Mouse (Mus musculus) heart, embryonic 15.5 days (tissue): ENCODE results near the gene Cdiptos. TPM values are rescaled to one million over a fixed set of nuclear protein-coding genes. Genes with fewer than 3 reads are reported as not detected.

Experiments used
- ATAC-seq: fragments of 200-750 bp; cut with Nextera tagmentation; replicated peaks from 2 replicates; pipeline ENCODE4 v1.8.0; 2017; ENCODE audit warnings: low read depth, moderate TSS enrichment; ENCODE audit not compliant: insufficient number of reproducible peaks, insufficient read depth, low FRiP score
- H3K27ac ChIP-seq: fragments of 300-500 bp; sonication (generic); 2 replicates; pipeline ENCODE4 v1.5.1; 2015; ENCODE audit warnings: mild to moderate bottlenecking, inconsistent platforms
- H3K27me3 ChIP-seq: fragments of 300-500 bp; sonication (generic); 2 replicates; pipeline ENCODE4 v1.6.1; 2015; ENCODE audit warnings: inconsistent platforms
- H3K36me3 ChIP-seq: fragments of 300-500 bp; sonication (generic); 2 replicates; pipeline ENCODE4 v1.6.1; 2015; ENCODE audit warnings: mild to moderate bottlenecking, inconsistent platforms
- H3K4me1 ChIP-seq: fragments of 300-500 bp; sonication (generic); replicated peaks from 2 replicates; pipeline ENCODE4 v1.6.1; 2015; ENCODE audit warnings: inconsistent platforms
- H3K4me2 ChIP-seq: fragments of 300-500 bp; sonication (generic); 2 replicates; pipeline ENCODE4 v1.6.1; 2015; ENCODE audit warnings: inconsistent platforms, mild to moderate bottlenecking, moderate library complexity
- H3K4me3 ChIP-seq: fragments of 300-500 bp; sonication (generic); 2 replicates; pipeline ENCODE4 v1.5.1; 2015; ENCODE audit warnings: mild to moderate bottlenecking, inconsistent platforms
- H3K9ac ChIP-seq: fragments of 300-500 bp; sonication (generic); 2 replicates; pipeline ENCODE4 v1.6.1; 2015; ENCODE audit warnings: mild to moderate bottlenecking, inconsistent platforms
- H3K9me3 ChIP-seq: fragments of 300-500 bp; sonication (generic); replicated peaks from 2 replicates; pipeline ENCODE4 v1.6.1; 2016; ENCODE audit warnings: inconsistent platforms
- WGBS: fragments of 180-500 bp; shearing (Covaris S2); methylation state at CpG from one replicate; pipeline ENCODE4 v1.1.7; 2015; ENCODE audit warnings: mixed read lengths; 5-methylcytosine and 5-hydroxymethylcytosine counted together
- polyA plus RNA-seq: library from polyadenylated mRNA; unstranded; fragments of >200 nt; fragmentation: Nextera tagmentation; extraction: Ambion mirVana; gene quantifications from 2 replicates; pipeline ENCODE4 v1.2.1, GENCODE M21; 2015

Cdiptos gene
- polyA plus RNA-seq, 1 experiment from 2014 or later = 1.6 TPM

GRCm38 (mm10) chr7:127012374-127012773, 36.5 kb upstream of the Cdiptos start:
- WGBS = 69% methylated on average over 6 of the region's 6 CpGs
- no peak overlapping the region for H3K27ac ChIP-seq

DNA sequence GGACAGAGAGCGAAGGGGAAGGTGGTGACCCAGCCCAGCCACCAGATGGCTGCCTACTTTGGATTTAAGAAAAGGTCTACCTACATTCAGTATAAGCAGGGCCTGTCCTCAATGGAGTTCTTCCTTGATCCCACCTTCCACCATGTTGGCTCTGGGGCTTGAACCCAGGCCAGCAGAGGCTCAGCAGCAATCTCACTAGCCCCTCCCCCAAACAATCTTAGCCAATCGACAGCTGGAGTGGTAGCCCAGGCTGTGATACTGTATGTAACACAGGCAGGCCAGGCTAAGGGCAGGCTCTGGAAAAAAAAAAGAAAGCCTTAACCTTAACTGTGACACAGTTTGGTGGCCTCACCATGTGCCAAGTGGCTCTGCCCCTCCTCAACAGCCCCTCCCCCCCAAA, 35.8 kb upstream of the Cdiptos start:
- 73% methylated on average over 2 of the region's 2 CpGs for WGBS
- ATAC-seq = no peak
- H3K4me1 ChIP-seq = peaks cover 42% of the 10 kb centered on the region
- H3K27me3 ChIP-seq = no peaks in the 10 kb centered on the region
- H3K27ac ChIP-seq = no peak overlapping the region
- no peak overlapping the region for H3K9ac ChIP-seq
- H3K4me3 ChIP-seq = no peak overlapping the region
- H3K36me3 ChIP-seq = peaks cover 11% of the 10 kb centered on the region; the same call in 1 of the 2 replicates
- H3K4me2 ChIP-seq = no peak overlapping the region
- no peaks in the 10 kb centered on the region for H3K9me3 ChIP-seq

More at GRCm38 (mm10) chr7:127012374-127012773, 36.5 kb upstream of the Cdiptos start:
- Histone ChIP-seq H3K27me3 (no peaks in the 10 kb centered on the region), H3K36me3 (peaks cover 11% of the 10 kb centered on the region; the same call in 1 of the 2 replicates), H3K9ac (no peak overlapping the region), H3K4me3 (no peak overlapping the region), H3K9me3 (no peaks in the 10 kb centered on the region), H3K4me2 (no peak overlapping the region), H3K4me1 (peaks cover 42% of the 10 kb centered on the region)
- no peak for ATAC-seq

DNA sequence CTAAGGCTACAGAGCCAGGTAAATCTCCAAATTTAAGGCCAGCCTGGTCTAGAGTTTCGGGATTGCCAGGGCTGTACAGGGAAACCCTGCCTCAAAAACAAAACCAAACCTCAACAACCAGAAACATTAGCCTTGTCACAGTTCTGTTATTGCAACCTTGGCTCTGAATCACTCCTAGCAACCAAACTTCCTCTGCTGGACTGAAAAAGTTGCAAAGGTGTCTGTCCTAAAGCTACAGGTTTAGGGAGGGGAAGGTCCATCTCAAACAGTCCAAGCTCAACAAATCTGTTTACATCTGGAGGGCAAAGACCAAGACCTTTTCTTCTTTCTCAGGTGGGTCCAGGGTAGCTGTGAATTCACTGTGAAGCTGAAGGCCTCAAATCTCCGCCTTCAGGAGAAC, 35.2 kb upstream of the Cdiptos start:
- H3K9ac ChIP-seq = no peak overlapping the region
- H3K4me1 ChIP-seq = peaks cover 44% of the 10 kb centered on the region
- no peak for ATAC-seq
- H3K9me3 ChIP-seq = no peaks in the 10 kb centered on the region
- H3K4me3 ChIP-seq = no peak overlapping the region
- 85% methylated on average over 2 of the region's 2 CpGs for WGBS
- no peaks in the 10 kb centered on the region for H3K27me3 ChIP-seq
- no peak overlapping the region for H3K4me2 ChIP-seq
- peaks cover 11% of the 10 kb centered on the region; the same call in 1 of the 2 replicates for H3K36me3 ChIP-seq
- H3K27ac ChIP-seq = no peak overlapping the region

DNA sequence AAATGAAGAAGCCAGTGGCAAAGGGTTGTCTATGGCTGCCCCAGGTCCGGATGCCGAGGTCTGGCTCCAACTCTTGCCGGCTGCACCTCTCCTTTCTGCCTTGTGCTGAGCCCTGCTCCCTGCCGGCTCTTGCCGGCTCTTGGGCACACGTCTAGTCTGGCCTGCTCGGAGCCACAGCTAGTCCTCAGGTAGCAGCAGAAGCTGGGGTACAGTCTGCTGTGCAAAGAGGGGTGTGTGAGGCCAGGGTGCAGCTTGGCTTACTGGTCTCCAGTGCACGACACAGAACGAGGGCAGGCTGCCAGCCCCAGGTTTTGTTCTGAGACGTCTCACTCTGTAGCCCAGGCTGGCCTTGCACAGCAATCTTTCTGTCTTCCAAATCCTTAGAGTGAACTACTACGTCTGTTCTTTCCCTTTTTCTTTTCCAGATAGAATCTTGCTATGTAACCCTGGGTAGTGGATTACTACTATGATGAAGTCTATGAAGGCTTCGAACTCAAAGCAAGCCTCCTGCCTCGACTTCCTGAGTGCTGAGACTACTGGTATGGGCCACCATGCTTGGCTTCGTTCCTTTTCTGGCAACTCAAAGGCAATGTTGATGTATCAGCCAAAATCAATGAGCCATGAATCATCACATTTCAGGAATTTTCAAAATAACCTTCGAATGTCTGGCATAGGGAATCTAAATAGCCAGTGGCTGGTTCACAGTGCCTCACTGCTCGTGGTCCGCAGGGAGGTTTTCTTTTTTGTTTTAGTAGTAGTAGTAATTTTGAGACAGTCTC, 33.6 kb upstream of the Cdiptos start:
- H3K4me1 ChIP-seq = peaks cover 31% of the 10 kb centered on the region
- H3K4me2 ChIP-seq = no peak overlapping the region
- H3K9ac ChIP-seq = no peak overlapping the region
- H3K36me3 ChIP-seq = peaks cover 7% of the 10 kb centered on the region; the same call in 1 of the 2 replicates
- WGBS = 77% methylated on average over 17 of the region's 17 CpGs
- no peaks in the 10 kb centered on the region for H3K27me3 ChIP-seq
- H3K27ac ChIP-seq = peak overlapping the region; percentile 18; the same call in 1 of the 2 replicates
- ATAC-seq = no peak
- no peaks in the 10 kb centered on the region for H3K9me3 ChIP-seq
- H3K4me3 ChIP-seq = no peak overlapping the region

GRCm38 (mm10) chr7:127008239-127009019, 32.5 kb upstream of the Cdiptos start:
- H3K4me3 ChIP-seq = no peak overlapping the region
- peaks cover 22% of the 10 kb centered on the region for H3K4me1 ChIP-seq
- WGBS = 34% methylated on average over 9 of the region's 9 CpGs
- H3K9ac ChIP-seq = no peak overlapping the region
- peaks cover 6% of the 10 kb centered on the region; the same call in 1 of the 2 replicates for H3K36me3 ChIP-seq
- no peaks in the 10 kb centered on the region for H3K9me3 ChIP-seq
- H3K4me2 ChIP-seq = no peak overlapping the region
- peak overlapping the region; percentile 68 for H3K27ac ChIP-seq
- H3K27me3 ChIP-seq = no peaks in the 10 kb centered on the region
- ATAC-seq = peak; percentile 66

DNA sequence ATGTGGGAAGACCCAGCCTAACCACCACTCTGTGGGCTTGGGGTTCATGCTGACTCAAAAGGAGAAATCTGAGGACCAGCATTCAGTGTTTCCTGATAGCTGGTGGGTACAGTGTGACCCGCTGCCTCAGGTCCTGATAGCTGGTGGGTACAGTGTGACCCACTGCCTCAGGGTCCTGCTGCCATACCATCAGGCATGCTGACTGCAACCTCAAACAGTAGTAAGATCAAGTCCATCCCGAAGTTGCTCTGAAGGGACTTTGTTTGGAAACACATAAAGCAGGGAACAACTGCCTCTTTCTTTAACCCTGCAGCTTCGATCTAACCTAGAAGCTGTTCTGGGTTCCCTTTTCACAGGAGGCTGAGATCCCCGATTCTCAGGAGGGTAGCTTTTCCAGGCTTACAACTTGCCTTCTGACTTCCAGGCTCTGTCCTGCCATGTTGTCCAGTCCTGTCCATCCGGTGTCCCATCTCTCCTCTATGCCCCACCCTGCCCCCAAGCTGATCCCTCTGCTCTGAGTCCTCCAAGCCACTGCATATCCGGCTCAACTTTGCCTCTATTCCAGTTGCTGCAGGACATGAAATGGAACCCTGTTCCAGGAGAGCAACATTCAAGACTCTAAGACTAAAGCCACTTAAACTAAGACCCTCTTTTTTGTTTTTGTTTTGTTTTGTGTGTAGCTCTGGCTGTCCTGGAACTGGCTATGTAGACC, 31.6 kb upstream of the Cdiptos start:
- Histone ChIP-seq H3K4me2 (no peak overlapping the region), H3K27ac (no peak overlapping the region), H3K4me3 (no peak overlapping the region), H3K4me1 (peaks cover 18% of the 10 kb centered on the region), H3K27me3 (no peaks in the 10 kb centered on the region), H3K36me3 (peaks cover 2% of the 10 kb centered on the region; the same call in 1 of the 2 replicates), H3K9ac (no peak overlapping the region), H3K9me3 (no peaks in the 10 kb centered on the region)
- ATAC-seq = no peak
- 82% methylated on average over 6 of the region's 6 CpGs for WGBS

GRCm38 (mm10) chr7:127004122-127004875, 28.4 kb upstream of the Cdiptos start:
- no peak for ATAC-seq
- no peaks in the 10 kb centered on the region for H3K9me3 ChIP-seq
- H3K4me2 ChIP-seq = no peak overlapping the region
- peaks cover 18% of the 10 kb centered on the region for H3K4me1 ChIP-seq
- H3K27ac ChIP-seq = no peak overlapping the region
- no peak overlapping the region for H3K4me3 ChIP-seq
- H3K27me3 ChIP-seq = no peaks in the 10 kb centered on the region
- H3K9ac ChIP-seq = no peak overlapping the region
- WGBS = 81% methylated on average over 4 of the region's 4 CpGs
- no peaks in the 10 kb centered on the region for H3K36me3 ChIP-seq

- H3K27me3 ChIP-seq = no peaks in the 10 kb centered on the region
- no peak overlapping the region for H3K4me3 ChIP-seq
- H3K4me2 ChIP-seq = no peak overlapping the region
- H3K27ac ChIP-seq = no peak overlapping the region
- ATAC-seq = no peak
- peaks cover 16% of the 10 kb centered on the region for H3K4me1 ChIP-seq
- H3K9ac ChIP-seq = no peak overlapping the region
- WGBS = 84% methylated on average over 5 of the region's 5 CpGs
- H3K36me3 ChIP-seq = no peaks in the 10 kb centered on the region
- H3K9me3 ChIP-seq = no peaks in the 10 kb centered on the region
Observed at GRCm38 (mm10) chr7:127003620-127004019, 27.7 kb upstream of the Cdiptos start.

DNA sequence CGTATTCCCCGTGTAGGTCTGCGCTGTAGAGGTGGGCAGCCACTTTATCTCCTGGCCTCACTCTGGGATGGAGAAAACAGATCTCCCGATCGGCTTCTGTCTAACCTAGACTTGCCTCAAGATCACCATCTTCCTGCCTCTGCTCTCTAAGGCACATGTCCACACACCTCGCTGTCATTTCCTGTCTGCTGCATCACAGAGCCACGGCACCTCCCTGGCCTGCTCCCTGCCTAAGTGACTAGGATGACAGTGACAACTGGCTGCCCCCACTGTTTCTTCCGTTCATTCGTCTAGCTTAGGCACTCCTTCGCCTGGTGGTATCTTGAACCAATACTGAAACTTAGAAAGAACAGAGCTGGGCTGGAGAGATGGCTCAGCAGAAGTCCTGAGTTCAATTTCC, 23.7 kb upstream of the Cdiptos start:
- H3K4me2 ChIP-seq = no peak overlapping the region
- ATAC-seq = no peak
- no peak overlapping the region for H3K4me3 ChIP-seq
- peaks cover 13% of the 10 kb centered on the region; the same call in 1 of the 2 replicates for H3K36me3 ChIP-seq
- no peaks in the 10 kb centered on the region for H3K9me3 ChIP-seq
- 73% methylated on average over 10 of the region's 10 CpGs for WGBS
- no peaks in the 10 kb centered on the region for H3K4me1 ChIP-seq
- no peaks in the 10 kb centered on the region for H3K27me3 ChIP-seq
- no peak overlapping the region for H3K9ac ChIP-seq
- no peak overlapping the region for H3K27ac ChIP-seq

DNA sequence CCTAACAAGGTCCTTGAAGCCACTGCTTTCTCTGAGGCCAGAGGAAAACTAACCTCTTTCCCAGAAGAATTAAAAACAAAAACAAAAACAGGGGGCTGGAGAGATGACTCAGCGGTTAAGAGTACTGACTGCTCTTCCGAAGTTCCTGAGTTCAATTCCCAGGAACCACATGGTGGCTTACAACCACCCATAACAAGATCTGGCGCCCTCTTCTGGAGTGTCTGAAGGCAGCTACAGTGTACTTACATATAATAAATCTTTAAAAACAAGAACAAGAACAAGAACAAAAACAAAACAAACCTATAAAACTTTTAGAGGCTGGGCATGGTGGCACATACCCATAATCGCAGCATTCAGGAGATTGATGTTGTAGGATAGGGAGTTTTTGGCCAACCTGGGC, 20.6 kb upstream of the Cdiptos start:
- no peaks in the 10 kb centered on the region for H3K4me1 ChIP-seq
- no peaks in the 10 kb centered on the region for H3K27me3 ChIP-seq
- H3K27ac ChIP-seq = no peak overlapping the region
- no peak overlapping the region for H3K4me3 ChIP-seq
- no peaks in the 10 kb centered on the region for H3K9me3 ChIP-seq
- H3K4me2 ChIP-seq = no peak overlapping the region
- 82% methylated on average over 4 of the region's 4 CpGs for WGBS
- peaks cover 13% of the 10 kb centered on the region; the same call in 1 of the 2 replicates for H3K36me3 ChIP-seq
- H3K9ac ChIP-seq = no peak overlapping the region
- no peak for ATAC-seq
